Mouse (Mus musculus) liver, embryonic 14.5 days (tissue): Measurements from ENCODE around the gene Pax5. TPM values are rescaled to one million over a fixed set of nuclear protein-coding genes. Genes with fewer than 3 reads are reported as not detected.

Experiments used
- ATAC-seq: fragments of 200-750 bp; cut with Nextera tagmentation; 2 replicates; pipeline ENCODE4 v1.8.0; 2017; ENCODE audit warnings: moderate number of reproducible peaks, mild to moderate bottlenecking, moderate library complexity; ENCODE audit not compliant: insufficient read depth
- DNase-seq, 3 experiments: peaks; one replicate each; pipeline ENCODE4 v3.0.0-alpha.2; 2012 to 2013; ENCODE audit warnings: low read depth in 3 of 3, low spot score in 3 of 3
- H3K27ac ChIP-seq: fragments of 300-500 bp; sonication (generic); 2 replicates; pipeline ENCODE4 v1.5.1; 2014; ENCODE audit warnings: moderate library complexity, mild to moderate bottlenecking, control low read depth, inconsistent platforms
- H3K27me3 ChIP-seq: fragments of 300-500 bp; sonication (generic); 2 replicates; pipeline ENCODE4 v1.6.1; 2014; ENCODE audit warnings: mild to moderate bottlenecking, low read length, moderate library complexity; ENCODE audit not compliant: control insufficient read depth, insufficient read depth
- H3K36me3 ChIP-seq: fragments of 300-500 bp; sonication (generic); replicated peaks from 2 replicates; pipeline ENCODE4 v1.6.1; 2014; ENCODE audit warnings: low read depth; ENCODE audit not compliant: control insufficient read depth, insufficient read depth
- H3K4me1 ChIP-seq, 2 experiments: fragments of 200-500 bp in 1 of 2; fragments of 300-500 bp in 1 of 2; sonication (generic) in 1 of 2; replicated peaks; 2 replicates each; pipeline ENCODE4 v1.6.1; 2012 to 2014; ENCODE audit warnings: antibody characterized with exemption in 1 of 2, inconsistent platforms in 1 of 2, low read length in 1 of 2; ENCODE audit not compliant: control insufficient read depth in 2 of 2, insufficient read depth in 2 of 2
- H3K4me2 ChIP-seq: fragments of 300-500 bp; sonication (generic); 2 replicates; pipeline ENCODE4 v1.6.1; 2014; ENCODE audit warnings: low read depth, mild to moderate bottlenecking, control low read depth, moderate library complexity
- H3K4me3 ChIP-seq, 2 experiments: fragments of 200-500 bp in 1 of 2; fragments of 300-500 bp in 1 of 2; sonication (generic) in 1 of 2; 2 replicates each; pipeline ENCODE4 v1.5.1; 2012 to 2014; ENCODE audit warnings: low read depth in 2 of 2, low read length in 2 of 2, mild to moderate bottlenecking in 2 of 2, control low read depth in 1 of 2, inconsistent platforms in 1 of 2, moderate library complexity in 1 of 2; ENCODE audit not compliant: insufficient read depth in 1 of 2
- H3K9ac ChIP-seq: fragments of 300-500 bp; sonication (generic); replicated peaks from 2 replicates; pipeline ENCODE4 v1.6.1; 2014; ENCODE audit warnings: mild to moderate bottlenecking, control low read depth, moderate library complexity
- H3K9me3 ChIP-seq: fragments of 300-500 bp; sonication (generic); 2 replicates; pipeline ENCODE4 v1.6.1; 2016; ENCODE audit warnings: low read length, mixed read lengths; ENCODE audit not compliant: control insufficient read depth
- CTCF ChIP-seq: IDR thresholded peaks from 2 replicates; pipeline ENCODE4 v1.5.1; 2016; ENCODE audit warnings: antibody characterized with exemption, low read depth, control low read depth
- EP300 ChIP-seq: IDR thresholded peaks from 2 replicates; pipeline ENCODE4 v1.6.1; 2016; ENCODE audit warnings: antibody characterized with exemption, low read depth
- WGBS: fragments of 180-500 bp; shearing (Covaris S2); extraction: QIAGEN DNeasy Blood & Tissue Kit; methylation state at CpG from one replicate; pipeline ENCODE4 v1.1.7; 2014; ENCODE audit not compliant: insufficient replicate concordance; 5-methylcytosine and 5-hydroxymethylcytosine counted together
- polyA plus RNA-seq, 2 experiments: library from polyadenylated mRNA; depleted of rRNA in 1 of 2; stranded (reverse) in 1 of 2; unstranded in 1 of 2; fragments of >200 nt; fragmentation: Nextera tagmentation in 1 of 2; extraction: Ambion mirVana in 1 of 2; gene quantifications; 2 replicates each; pipeline versions ENCODE4 v1.2.1 to v1.2.3; 2012 to 2014

Pax5 gene
- polyA plus RNA-seq, 2 experiments: 0.05 to 0.12 TPM

DNA sequence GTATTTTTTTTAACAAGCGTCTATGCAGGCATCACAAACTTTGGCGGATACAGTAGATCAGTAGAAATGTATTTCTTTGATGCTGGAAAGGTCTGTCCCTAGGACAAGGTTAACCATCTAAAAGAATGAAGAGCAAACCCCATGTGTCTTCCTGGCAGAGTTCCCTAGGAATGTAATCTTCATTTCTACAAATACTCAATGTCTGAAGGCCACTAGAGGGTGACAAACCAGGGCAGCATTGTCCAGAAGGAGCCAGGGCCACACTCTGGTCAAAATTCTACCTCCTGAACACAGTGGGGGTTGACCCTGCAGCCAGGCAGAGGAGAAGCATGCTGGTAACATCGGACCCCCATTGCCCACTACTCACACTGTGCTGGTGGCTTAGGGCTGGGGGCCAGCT lies 185.0 kb downstream of the Pax5 start:
- TF ChIP-seq CTCF: no peak
- TF ChIP-seq EP300: no peak
- Histone ChIP-seq H3K4me2 (no peak overlapping the region), H3K9ac (no peak overlapping the region), H3K9me3 (no peaks in the 10 kb centered on the region), H3K36me3 (no peaks in the 10 kb centered on the region), H3K27ac (no peak overlapping the region), H3K4me1 (no peaks in the 10 kb centered on the region), H3K4me3 (no peak overlapping the region), H3K27me3 (no peaks in the 10 kb centered on the region)
- DNase-seq: no peak
- WGBS: 63% methylated on average over 3 of the region's 3 CpGs
- ATAC-seq: no peak

DNA sequence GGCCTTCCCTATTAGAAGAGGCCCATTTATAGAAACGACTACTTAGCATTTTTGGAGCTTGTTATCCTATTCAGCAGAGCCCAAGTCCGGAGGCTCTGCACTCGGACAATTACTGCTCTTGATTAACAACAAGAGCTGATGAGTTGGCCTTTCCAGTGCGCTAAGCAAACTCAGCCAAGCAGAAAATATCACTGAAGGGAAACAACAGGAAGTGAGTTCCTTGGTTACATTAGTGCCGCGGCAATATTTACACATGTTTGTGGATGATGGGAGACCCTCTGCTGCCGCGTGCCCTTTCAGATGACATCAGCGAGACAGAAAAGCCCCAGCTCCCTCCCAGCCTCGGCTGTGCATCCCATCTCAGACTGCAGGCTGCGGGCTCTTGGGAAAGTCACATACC lies 191.4 kb downstream of the Pax5 start:
- Histone ChIP-seq H3K4me2 (no peak overlapping the region), H3K27ac (no peak overlapping the region), H3K4me3 (no peak overlapping the region), H3K27me3 (no peaks in the 10 kb centered on the region), H3K36me3 (no peaks in the 10 kb centered on the region), H3K9me3 (no peaks in the 10 kb centered on the region), H3K4me1 (no peaks in the 10 kb centered on the region), H3K9ac (no peak overlapping the region)
- ATAC-seq (no peak), DNase-seq (no peak)
- WGBS: 65% methylated on average over 11 of the region's 11 CpGs
- no peak for TF ChIP-seq EP300
- TF ChIP-seq CTCF: no peak

DNA sequence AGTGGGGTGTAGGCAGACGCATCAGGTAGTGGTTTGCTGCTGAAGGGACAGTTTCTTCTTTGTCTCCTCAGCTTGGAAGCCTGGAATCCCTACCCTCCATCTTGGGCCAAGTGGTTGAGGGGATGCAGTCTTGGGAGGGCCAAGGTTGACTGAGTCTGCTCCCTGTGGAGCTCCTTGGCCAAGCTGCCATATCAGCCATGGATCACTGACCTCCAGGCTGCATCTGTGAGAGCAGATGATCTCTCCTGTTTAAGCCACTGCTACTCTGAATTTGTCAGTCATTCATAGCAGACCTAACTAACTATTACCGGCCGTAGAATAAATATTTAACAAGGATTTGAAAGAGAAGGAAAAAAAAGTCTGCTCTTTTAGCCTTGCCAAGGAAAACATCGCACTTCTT lies 196.3 kb downstream of the Pax5 start:
- H3K36me3 ChIP-seq: no peaks in the 10 kb centered on the region
- H3K4me2 ChIP-seq: no peak overlapping the region
- H3K4me3 ChIP-seq: no peak overlapping the region
- no peak for TF ChIP-seq EP300
- no peak for TF ChIP-seq CTCF
- no peak for ATAC-seq
- no peak overlapping the region for H3K27ac ChIP-seq
- no peaks in the 10 kb centered on the region for H3K4me1 ChIP-seq
- 62% methylated on average over 4 of the region's 4 CpGs for WGBS
- H3K27me3 ChIP-seq: no peaks in the 10 kb centered on the region
- no peak overlapping the region for H3K9ac ChIP-seq
- H3K9me3 ChIP-seq: no peaks in the 10 kb centered on the region
- no peak for DNase-seq

DNA sequence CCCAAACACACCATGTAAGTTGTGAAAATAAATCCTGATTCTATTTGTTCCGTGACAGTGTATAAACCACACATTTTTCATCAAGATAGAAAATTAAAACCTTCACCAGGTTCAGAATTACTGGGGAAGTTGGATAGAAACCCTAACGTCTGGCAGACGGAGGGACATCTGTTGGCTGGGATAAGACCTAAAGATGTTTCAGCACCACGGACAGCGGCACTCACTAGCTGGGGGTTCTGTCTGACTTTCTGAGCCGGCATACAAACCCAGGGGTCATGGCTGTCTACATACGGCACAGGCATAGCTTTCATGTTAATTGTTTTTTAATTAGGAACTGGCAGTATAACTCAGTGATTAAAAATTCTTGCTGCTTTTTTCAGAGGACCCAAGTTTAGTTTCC lies 198.6 kb downstream of the Pax5 start:
- Histone ChIP-seq H3K4me2 (no peak overlapping the region), H3K27me3 (no peaks in the 10 kb centered on the region), H3K4me1 (no peaks in the 10 kb centered on the region), H3K9ac (no peak overlapping the region), H3K36me3 (no peaks in the 10 kb centered on the region), H3K9me3 (no peaks in the 10 kb centered on the region), H3K4me3 (no peak overlapping the region), H3K27ac (no peak overlapping the region)
- WGBS: 14% methylated on average over 7 of the region's 7 CpGs
- TF ChIP-seq EP300: no peak
- ATAC-seq (no peak), DNase-seq (peak; percentile 7 to 14 (median 13))

DNA sequence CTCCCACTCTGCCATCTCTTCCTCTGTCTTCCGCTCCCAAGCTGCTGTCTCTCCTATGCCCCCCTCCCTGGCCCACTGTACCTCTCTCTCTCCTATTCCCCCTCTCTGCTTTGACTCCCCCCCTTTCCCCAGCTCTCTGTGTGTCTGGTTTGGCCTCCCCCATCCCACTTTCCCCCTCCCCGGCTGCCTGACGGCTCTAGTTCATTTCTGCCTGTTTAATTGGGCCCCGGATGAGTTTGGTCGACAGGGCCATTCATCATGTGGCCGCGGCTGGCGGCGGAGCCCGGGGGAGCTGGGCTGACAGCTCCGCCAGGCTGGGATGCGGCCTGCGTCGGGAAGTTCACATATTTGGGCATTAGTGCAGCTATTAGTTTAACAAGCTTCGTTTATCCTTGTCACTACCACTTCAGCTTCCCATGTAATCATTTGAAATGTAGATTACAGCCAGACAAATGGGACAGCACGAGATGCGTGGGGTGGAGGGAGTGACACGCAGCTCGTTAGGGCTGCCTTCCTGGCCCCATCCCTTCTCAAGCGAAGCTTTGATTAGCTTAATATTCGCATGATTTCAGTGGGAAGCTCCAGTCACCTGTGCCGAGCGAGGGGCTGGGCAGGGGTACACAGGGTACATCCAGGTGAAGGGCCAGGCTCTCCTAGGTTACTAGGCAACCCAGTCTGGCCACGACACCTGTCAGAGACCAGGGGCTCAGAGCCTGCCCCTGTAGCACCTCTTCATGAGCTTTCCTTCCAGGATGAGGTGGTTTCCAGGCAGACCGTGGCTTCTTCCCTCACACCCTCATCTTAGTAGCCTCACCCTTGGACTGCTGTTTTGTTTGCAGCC lies 201.7 kb downstream of the Pax5 start:
- Histone ChIP-seq H3K4me2 (no peak overlapping the region), H3K9ac (no peak overlapping the region), H3K27me3 (no peaks in the 10 kb centered on the region), H3K9me3 (no peaks in the 10 kb centered on the region), H3K27ac (no peak overlapping the region), H3K4me1 (no peaks in the 10 kb centered on the region), H3K36me3 (no peaks in the 10 kb centered on the region), H3K4me3 (no peak overlapping the region)
- 30% methylated on average over 25 of the region's 25 CpGs for WGBS
- ATAC-seq (no peak), DNase-seq (no peak)
- no peak for TF ChIP-seq CTCF
- no peak for TF ChIP-seq EP300
